Mouse (Mus musculus): Measurements from ENCODE around the gene Igdcc4. TPM values are rescaled to one million over a fixed set of nuclear protein-coding genes. Genes with fewer than 3 reads are reported as not detected.
A peak's percentile ranks its signal among the peaks of the same experiment; 100 is the strongest.

Gene Igdcc4
- polyA plus RNA-seq, 1 experiment, result 12.5 TPM

DNA sequence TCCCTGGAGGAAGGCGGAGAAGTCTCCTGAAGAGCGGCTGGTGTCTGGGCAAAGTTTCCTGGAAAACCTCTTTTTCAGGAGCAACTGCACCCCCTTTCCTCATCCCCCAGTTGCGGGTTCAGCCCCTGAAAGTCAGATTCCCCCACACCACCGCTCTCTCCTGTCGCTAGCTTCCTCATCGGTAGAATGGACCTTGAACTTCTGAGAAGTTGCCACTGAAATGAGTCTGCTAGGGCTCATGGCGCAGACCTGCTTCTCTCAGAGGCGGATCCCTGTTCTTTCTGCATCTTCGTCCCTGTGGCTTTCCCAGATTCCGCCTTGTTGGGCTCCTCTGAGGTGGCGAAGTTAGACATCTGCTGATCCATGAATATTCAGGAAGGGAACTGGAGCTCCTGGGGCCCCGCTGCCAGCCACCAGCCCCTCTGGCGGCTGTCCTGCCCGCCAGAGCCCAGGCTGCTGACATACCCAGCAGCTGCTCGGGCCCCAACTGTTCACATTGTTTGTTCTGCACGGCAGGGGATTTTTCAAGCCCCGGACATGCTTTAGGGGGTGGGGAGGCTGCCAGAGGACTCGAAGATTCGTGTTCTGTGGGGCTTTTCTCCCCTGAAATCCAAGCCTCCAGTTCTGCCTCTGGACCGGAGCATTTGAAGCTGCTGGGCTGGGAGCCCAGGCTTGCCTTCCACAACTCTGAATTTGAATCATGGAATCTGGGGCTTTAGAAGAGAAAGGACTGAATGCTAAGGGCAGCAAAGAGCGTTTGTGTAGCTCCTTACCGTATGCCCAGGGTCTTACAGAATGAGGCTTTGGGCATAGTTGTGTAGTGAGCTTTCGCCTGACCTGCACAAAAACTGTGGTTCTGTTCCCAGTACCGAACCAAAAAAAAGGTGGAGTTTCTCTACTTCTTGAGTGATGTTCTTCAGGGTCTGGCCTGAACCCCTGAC is 8.1 kb downstream of the Igdcc4 start:
- DNase-seq (ENCODE audit: low spot score), result no peak

DNA sequence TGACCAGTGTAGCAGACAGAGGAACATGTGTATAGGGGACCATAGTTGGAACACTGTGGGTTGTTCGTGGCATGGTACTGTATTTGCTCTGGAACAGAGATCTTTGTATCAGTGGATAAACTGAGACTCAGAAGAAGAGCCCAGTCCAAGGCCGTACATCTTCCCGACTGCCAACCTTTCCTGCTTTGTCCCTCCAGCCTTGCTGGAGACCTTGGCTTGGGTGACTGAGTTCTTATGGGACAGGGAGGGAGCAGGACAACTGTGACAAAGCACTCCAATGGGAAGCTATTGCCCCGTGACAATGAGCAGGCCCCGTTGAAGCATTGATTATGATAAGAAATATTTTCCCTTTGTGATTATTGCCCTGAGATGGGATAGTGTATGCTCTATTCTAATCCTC is 10.4 kb downstream of the Igdcc4 start:
- no peak for DNase-seq (ENCODE audit: low spot score)

DNA sequence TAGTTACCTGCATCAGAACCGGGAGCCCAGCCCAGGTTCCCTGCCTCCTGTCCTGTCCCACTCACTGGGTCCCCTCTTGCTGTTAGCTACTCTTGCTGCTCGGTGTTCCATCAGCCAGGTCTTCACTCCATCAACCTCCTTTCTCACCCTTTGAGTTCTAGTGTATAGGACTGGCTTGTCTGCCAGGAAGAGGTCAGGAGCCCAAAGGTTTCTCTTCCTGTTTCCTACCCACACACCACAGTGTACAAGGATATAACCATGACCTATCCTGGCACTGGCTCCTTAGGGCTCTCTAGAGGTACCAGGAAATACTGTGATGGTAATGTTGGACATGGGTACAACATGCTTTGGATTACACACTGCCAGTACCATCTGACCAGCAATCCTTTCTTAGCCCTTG is 12.4 kb downstream of the Igdcc4 start:
- DNase-seq (ENCODE audit: low spot score), result no peak

DNA sequence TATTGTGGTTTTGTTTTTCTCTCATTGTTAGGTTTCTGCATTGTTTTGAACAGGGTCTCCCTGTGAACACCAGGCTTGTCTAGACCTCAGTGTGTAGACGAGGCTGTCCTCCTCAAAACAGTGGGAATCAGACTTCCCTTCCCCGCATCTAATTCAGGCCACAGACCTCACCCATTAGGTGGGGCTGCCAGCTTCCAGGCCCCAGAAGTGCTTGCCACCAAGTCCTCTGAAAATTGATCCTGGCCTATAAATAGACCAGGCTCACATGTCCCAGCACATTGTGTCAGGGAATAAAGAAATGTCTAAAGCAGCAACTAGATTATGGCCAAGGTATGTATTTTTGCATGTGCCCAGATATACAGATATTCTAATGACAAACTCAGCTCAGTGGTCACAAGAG is 14.6 kb downstream of the Igdcc4 start:
- DNase-seq (ENCODE audit: low spot score), result no peak

DNA sequence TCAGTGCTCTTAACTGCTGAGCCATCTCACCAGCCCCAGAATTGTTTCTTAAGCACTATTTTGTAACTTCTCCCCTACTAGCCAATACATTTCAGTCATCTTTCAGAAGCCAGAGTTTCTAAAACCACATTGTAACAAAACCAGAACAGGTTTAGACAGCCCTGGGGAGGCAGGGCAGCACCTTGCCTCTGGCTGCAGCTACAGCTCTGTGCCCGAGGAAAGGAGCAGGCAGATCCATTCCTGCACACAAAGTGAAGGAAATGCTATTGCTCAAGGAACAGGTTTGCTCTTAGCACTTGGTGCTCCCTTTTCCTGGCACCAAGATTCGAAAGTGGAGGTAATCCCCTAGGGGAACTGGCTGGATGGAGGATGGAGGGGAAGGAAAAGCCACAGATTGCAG is 16.2 kb downstream of the Igdcc4 start:
- no peak for DNase-seq (ENCODE audit: low spot score)

DNA sequence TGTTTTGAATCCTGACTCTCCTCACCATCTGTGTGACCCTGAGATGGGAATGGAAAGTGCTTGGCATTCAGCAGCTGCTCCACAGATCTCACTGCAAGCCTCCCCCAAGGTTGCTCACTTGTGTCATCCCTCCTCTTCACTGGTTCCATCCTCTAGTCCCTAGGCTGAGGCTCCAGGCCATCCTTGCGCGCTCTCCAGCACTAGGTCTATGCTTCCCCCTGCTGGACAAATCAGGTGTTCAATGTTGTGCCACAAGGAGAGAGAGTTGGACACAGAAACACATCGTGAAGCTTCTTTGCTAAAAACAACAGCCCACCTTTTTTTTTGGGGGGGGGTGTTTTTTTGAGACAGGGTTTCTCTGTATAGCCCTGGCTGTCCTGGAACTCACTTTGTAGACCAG is 19.6 kb downstream of the Igdcc4 start:
- no peak for DNase-seq (ENCODE audit: low spot score)

DNA sequence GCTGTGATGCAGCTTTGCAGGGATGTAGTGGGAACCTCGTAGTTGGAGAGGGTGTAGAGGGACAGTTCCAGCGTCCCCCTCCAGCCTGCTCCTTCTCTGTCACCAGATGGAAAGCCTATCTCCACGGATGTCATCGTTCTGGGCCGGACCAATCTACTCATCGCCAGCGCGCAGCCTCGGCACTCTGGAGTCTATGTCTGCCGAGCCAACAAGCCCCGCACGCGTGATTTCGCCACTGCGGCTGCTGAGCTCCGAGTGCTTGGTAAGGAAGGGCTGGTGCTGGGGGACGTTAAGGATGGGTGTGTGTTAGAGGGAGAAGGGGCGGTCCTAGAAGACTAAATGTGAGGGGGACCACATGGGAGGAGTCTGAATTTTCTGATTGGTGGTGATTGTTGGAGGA is 21.3 kb downstream of the Igdcc4 start:
- no peak for DNase-seq (ENCODE audit: low spot score)

DNA sequence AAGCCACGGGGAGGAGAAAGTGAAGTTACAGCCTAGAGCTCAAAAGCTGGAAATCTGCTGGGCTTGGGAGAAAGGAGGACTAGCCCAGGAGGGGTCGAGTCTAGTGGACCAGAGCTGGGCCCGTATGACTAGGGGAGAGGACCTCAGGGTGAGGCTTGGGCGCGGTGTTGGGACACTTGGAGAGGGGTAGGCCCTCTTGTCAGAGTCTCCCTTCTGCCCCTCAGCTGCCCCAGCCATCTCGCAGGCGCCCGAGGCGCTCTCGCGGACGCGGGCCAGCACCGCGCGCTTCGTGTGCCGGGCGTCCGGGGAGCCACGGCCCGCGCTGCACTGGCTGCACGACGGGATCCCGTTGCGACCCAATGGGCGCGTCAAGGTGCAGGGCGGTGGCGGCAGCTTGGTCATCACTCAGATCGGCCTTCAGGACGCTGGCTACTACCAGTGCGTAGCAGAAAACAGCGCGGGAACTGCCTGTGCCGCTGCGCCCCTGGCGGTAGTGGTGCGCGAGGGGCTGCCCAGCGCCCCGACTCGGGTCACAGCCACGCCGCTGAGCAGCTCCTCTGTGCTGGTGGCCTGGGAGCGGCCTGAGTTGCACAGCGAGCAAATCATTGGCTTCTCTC is 22.4 kb downstream of the Igdcc4 start:
- DNase-seq (ENCODE audit: low spot score), result no peak

DNA sequence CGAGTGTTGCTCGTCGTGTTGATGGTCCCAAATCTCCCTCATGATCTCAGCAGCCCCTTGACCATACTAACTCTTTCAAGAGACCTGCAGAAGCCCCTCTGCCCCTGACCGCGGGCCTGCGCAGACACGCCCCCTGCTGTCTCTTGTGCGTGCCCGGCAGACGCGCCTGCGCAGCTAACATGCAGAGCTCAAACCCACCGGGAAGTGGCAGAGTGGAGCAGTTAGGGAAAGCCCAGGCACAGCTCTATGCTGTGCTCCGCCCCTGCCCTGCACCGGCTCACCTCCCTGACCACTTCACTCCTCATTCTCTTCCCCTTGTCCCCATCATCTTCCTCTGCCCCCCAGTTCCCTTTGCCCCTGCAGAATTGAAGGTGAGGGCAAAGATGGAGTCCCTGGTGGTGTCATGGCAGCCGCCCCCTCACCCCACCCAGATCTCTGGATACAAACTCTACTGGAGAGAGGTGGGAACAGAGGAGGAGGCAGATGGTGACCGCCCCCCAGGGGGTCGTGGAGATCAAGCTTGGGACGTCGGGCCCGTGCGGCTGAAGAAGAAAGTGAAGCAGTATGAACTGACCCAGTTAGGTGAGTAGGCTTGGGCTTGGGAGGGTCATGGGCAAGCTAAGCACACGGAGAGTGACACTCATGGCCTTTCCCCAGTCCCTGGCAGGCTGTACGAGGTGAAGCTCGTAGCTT is 27.0 kb downstream of the Igdcc4 start:
- no peak for DNase-seq (ENCODE audit: low spot score)

DNA sequence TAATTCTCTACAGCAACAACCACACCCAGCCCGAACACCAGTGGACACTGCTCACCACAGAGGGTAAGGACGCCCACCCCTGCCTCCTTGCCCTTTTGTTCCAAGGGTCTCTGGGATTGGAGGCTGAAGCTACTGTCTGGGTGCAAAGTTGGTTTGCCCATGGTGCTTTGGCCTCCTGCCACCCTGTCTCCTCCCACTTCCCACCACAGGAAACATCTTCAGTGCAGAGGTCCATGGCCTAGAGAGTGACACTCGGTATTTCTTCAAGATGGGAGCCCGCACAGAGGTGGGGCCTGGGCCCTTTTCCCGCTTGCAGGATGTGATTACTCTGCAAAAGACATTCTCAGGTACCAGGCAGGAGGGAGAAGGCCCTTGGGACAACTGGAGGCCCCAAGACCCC is 30.4 kb downstream of the Igdcc4 start:
- DNase-seq (ENCODE audit: low spot score), result no peak

DNA sequence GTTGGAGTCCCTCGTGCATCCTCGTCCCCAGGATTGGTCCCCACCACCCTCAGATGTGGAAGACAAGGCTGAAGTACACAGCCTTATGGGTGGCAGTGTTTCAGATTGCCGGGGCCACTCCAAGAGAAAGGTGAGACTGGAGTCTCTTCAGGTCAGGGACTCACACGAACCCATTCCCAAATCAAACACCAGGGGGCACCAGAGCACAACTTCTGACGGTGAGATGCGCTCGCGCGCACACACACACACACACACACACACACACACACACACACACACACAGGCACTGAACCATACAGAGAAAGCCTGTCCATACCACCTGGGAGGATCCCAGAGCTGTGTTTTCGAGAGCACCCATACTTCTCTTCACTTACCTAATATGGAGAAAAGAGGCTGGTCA is 32.5 kb downstream of the Igdcc4 start:
- DNase-seq (ENCODE audit: low spot score), result peak; percentile 61

DNA sequence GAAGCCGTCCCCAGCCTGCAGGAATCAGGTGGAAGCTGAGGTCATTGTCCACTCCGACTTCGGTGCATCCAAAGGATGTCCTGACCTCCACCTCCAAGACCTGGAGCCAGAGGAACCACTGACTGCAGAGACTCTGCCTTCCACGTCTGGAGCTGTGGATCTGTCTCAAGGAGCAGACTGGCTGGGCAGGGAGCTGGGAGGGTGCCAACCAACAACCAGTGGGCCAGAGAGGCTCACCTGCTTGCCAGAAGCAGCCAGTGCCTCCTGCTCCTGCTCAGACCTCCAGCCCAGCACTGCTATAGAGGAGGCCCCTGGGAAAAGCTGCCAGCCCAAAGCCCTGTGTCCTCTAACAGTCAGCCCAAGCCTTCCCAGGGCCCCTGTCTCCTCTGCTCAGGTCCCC is 33.8 kb downstream of the Igdcc4 start:
- no peak for DNase-seq (ENCODE audit: low spot score)

DNA sequence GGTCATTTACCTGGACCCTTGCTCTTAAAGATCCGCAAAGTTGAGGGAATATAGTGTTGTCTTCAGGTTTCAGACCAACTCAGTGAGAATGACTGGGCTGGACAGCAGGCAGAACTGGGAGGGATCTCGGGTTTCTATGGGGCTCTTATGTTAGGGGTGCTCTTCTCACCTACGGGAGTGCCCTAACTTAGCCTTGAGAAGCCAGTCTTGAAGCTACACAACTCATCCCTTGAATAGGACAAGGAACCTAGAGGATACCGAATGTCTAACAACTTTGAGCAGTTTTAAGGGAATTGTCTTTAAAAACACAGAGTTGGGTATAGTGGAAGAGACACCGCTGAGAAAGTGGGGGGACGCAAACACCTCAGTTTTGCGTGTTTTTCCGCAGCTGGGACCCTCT is 39.2 kb downstream of the Igdcc4 start:
- no peak for DNase-seq (ENCODE audit: low spot score)

DNA sequence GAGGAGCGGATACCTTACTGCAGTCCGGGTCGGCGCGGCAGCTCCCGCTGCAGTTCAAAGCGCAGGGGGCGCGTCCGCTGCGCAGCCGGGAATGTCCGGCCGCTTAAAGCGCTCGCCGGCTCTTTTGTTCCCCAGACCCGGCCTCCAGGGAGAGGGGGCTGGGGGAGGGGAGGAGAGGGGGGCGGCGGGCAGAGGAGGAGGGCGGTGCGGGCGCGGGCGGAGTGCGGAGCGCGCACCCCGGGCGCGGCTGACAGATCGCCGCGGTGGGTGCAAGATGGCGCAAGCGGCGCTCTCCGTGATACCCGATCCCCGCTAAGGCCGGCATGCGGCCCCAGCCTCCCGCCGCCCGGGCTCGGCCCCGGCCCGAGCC is 39.6 kb downstream of the Igdcc4 start, which contains the start of gene Igdcc3:
Igdcc3 (plus strand) TSS at position 254 of the 370 bp plus-strand sequence.
- DNase-seq (ENCODE audit: low spot score), result no peak

DNA sequence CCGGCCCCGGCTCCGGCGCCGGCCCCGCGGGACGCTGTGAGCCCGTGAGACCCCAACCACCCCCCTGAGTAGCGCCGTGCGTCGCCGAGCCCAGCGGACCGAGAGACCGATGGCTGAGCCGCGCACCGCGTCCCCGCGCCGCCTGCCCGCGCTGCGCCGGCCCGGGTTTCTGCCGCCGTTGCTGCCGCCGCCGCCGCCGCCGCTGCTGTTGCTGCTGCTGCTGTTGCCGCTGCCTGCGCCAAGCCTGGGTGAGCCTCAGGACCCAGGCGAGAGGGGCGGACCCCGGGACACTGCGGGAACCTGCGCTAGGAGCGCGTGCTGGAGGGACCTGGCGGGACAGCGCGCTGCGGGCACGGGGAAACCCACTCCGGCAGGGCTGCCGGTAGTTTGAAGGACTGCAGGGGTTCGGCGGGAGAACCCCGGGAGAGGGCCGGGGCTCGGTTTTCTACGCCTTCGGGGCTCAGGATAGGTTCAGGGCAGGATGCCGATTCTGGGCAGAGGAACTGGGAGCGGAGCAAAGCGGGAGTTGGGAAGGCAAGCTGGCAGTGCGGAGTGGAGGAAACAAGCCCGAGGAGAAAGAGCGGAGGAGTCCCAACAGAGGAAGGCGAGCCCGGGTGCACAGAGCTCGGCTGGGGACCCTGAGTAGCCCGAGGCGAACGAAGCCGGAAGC is 40.2 kb downstream of the Igdcc4 start:
- DNase-seq (ENCODE audit: low spot score), result peak; percentile 57

DNA sequence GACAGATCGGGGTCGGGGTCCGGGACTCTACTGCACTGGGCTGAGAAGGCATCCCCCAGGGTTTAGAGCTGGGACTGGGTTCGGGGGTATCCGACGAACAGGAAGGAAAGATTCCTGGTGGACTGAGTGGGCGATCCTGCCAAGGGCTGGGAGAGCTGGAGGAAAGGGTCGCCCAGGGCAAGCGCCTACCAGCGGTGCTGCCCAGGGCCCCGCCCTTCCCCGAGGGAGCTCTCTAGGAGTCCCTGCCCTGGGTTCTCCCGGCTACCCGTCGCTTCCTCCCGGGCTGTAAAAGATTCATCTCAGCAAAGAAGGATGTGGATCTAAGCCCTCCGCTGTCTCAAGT is 40.7 kb downstream of the Igdcc4 start:
- no peak for DNase-seq (ENCODE audit: low spot score)

DNA sequence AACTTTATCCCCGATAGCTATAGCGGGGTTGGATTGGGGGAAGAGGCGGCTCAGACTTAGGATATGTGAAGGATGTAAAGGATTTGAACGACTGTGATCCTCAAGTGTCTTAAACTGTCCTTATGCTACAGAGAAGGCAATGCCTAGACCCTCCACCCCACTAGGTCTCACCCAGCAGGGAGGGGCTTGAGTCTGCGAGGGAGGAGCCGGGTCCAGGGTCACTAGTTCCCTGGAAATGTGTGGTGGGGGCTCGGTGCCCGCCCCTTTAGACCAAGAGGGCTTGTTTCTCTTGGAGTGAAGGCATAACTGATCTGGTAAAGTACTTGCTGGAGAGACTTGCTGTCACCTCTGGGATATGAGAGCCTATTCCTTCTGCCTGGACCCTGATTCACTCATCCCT is 41.1 kb downstream of the Igdcc4 start:
- no peak for DNase-seq (ENCODE audit: low spot score)

DNA sequence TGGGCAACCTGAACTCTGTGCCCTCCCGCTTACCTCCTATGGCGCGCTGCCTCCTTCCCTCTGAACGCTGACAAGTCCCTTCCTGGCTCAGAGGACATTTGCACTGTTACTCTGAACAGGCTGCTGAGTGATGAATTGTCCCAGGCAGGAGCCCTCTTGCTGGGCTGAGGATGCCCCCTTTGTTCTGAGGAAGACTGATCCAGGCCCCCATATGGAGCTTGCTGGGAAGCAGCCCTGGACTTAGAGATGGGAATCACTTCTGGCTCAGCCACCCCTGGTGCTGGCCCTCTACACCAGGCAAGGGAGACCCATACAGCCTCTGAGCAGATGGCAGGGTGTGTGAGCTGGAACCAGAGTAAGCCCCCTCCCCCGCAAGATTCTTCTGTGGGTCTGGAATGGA is 44.7 kb downstream of the Igdcc4 start:
- no peak for DNase-seq (ENCODE audit: low spot score)

DNA sequence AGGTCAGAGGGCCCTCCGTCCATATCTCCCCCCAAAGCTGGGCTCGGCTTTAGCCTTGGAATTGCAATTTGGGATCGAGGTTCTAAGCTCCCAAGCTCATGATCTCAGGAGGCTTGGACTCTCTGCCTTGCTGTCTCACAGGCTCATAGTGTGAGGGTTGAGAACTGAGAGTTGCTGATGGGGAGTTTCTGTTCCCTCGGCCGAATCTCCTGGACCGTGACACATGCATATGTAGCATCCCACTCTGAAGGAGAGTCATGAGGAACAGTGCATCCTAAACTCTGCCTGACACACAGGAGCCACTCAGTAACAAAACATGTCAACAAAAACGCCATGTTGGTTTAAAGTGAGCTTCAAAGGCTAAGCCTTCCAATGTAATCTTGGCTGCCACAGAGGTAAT is 47.2 kb downstream of the Igdcc4 start:
- DNase-seq (ENCODE audit: low spot score), result no peak

DNA sequence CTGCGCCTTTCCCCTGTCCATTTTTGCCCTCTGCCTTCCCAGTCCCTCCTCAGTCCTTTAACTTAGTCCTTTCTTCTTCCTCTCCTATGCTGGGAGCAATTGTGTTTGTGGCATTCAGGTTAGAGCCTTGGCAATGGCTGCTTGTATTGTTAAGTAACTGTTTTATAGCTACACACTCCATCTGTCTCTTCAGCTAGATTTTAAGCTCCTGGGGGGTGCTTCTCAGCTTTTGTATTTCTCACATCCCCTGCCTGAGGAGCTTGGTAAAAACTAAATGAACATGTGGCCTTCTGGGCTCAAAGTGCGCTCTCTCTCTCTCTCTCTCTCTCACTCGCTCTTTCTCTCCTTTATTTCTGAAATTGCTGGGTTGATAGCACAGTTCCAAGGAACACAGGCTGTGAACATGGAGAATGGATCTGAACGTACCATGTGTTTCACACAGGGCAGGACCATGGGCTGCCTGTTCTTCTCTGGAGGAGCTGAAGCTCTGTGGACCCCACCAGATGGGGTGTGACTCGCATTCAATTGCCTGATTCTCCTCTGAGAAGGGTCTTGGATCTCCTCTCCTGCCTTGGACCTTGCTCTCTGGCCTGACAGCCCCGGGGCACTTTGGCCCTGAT is 51.5 kb downstream of the Igdcc4 start:
- no peak for DNase-seq (ENCODE audit: low spot score)

DNA sequence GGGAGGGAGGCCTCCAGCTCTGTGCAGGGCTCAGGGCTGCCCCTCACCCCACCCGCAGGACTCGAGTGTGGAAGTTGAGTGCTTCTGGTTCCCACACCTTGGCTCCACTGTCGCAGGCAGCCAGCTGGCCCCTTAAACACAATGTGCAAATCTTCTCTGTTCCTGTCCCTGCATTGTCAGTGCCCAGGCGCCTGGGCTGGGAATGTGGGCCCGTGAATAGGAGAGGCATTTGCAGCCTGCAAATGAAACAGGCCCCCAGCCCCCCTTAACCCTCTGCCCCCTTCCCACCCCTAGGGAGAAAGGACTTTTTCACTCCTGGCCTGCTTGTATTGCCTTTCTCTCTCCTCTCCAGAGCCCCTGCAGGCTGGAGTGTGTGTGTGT is 52.0 kb downstream of the Igdcc4 start:
- no peak for DNase-seq (ENCODE audit: low spot score)
